Mouse (Mus musculus) ZHBTc4 (cell line): Measurements from ENCODE around the gene Olfr76.
"Not testable (repeated sequence)": the region's sequence is repeated elsewhere in the genome, so short reads cannot be mapped to it uniquely, and the experiment has no call there.

Experiments
- DNase-seq: peaks from one replicate; pipeline ENCODE4 v3.0.0-alpha.2; 2011; ENCODE audit warnings: low read depth, low spot score

The Olfr76 gene

GRCm38 (mm10) chr19:12123103-12123502 lies at the start of gene Olfr76:
Gene Olfr76 (minus strand): TSS chr19:12123203.
- DNase-seq: no peak

GRCm38 (mm10) chr19:12170062-12170599 lies 47.1 kb upstream of the Olfr76 start, which contains the start of gene Olfr1555-ps1:
Gene Olfr1555-ps1 (minus strand): TSS chr19:12170112.
- not testable (repeated sequence) for DNase-seq

GRCm38 (mm10) chr19:12145452-12145851 lies 22.4 kb upstream of the Olfr76 start:
- no peak for DNase-seq

- no peak for DNase-seq
Observed at GRCm38 (mm10) chr19:12143356-12143755, 20.4 kb upstream of the Olfr76 start.

GRCm38 (mm10) chr19:12134289-12134688 lies 11.3 kb upstream of the Olfr76 start:
- DNase-seq: peak; percentile 52

GRCm38 (mm10) chr19:12116464-12116863 lies 6.5 kb downstream of the Olfr76 start:
- DNase-seq: no peak

- DNase-seq: no peak
Observed at GRCm38 (mm10) chr19:12115797-12116196, 7.2 kb downstream of the Olfr76 start, which contains the start of gene Olfr1428. Gene Olfr1428 (minus strand): TSS chr19:12115897.

- DNase-seq: no peak
Observed at GRCm38 (mm10) chr19:12113807-12114206, 9.2 kb downstream of the Olfr76 start.

GRCm38 (mm10) chr19:12104541-12104940 lies 18.5 kb downstream of the Olfr76 start:
- no peak for DNase-seq

- DNase-seq: no peak
Observed at GRCm38 (mm10) chr19:12103234-12103633, 19.8 kb downstream of the Olfr76 start, which contains the start of gene Olfr1427. Gene Olfr1427 (minus strand): TSS chr19:12103334.

GRCm38 (mm10) chr19:12091913-12092312 lies 31.1 kb downstream of the Olfr76 start, which contains the start of gene Olfr1426:
Gene Olfr1426 (minus strand): TSS chr19:12092013.
- no peak for DNase-seq

- DNase-seq: not testable (repeated sequence)
Observed at GRCm38 (mm10) chr19:12077631-12078030, 45.4 kb downstream of the Olfr76 start, which contains the start of gene Olfr1425. Gene Olfr1425 (minus strand): TSS chr19:12077731.

GRCm38 (mm10) chr19:12069546-12069945 lies 53.5 kb downstream of the Olfr76 start:
- DNase-seq: peak; percentile 90
